Mouse (Mus musculus) neural tube, embryonic 12.5 days (tissue): ENCODE measurements around the gene Rassf2. TPM values are rescaled to one million over a fixed set of nuclear protein-coding genes. Genes with fewer than 3 reads are reported as not detected.

ENCODE experiments used
- ATAC-seq: fragments of 200-750 bp; cut with Nextera tagmentation; 2 replicates; pipeline ENCODE4 v1.8.0; 2017; ENCODE audit warnings: low read depth, mild to moderate bottlenecking, moderate TSS enrichment, moderate library complexity; ENCODE audit not compliant: low FRiP score
- H3K27ac ChIP-seq: fragments of 300-500 bp; sonication (generic); 2 replicates; pipeline ENCODE4 v1.5.1; 2016
- H3K27me3 ChIP-seq: fragments of 300-500 bp; sonication (generic); replicated peaks from 2 replicates; pipeline ENCODE4 v1.6.1; 2016; ENCODE audit warnings: mild to moderate bottlenecking
- H3K36me3 ChIP-seq: fragments of 300-500 bp; sonication (generic); 2 replicates; pipeline ENCODE4 v1.6.1; 2016; ENCODE audit warnings: mild to moderate bottlenecking
- H3K4me1 ChIP-seq: fragments of 300-500 bp; sonication (generic); 2 replicates; pipeline ENCODE4 v1.6.1; 2016
- H3K4me2 ChIP-seq: fragments of 300-500 bp; sonication (generic); replicated peaks from 2 replicates; pipeline ENCODE4 v1.6.1; 2016; ENCODE audit warnings: mild to moderate bottlenecking
- H3K4me3 ChIP-seq: fragments of 300-500 bp; sonication (generic); 2 replicates; pipeline ENCODE4 v1.5.1; 2016
- H3K9ac ChIP-seq: fragments of 300-500 bp; sonication (generic); 2 replicates; pipeline ENCODE4 v1.6.1; 2016; ENCODE audit warnings: mild to moderate bottlenecking
- H3K9me3 ChIP-seq: fragments of 300-500 bp; sonication (generic); 2 replicates; pipeline ENCODE4 v1.6.1; 2016; ENCODE audit warnings: mild to moderate bottlenecking
- WGBS: fragments of 180-500 bp; shearing (Covaris S2); methylation state at CpG from one replicate; pipeline ENCODE4 v1.1.7; 2016; 5-methylcytosine and 5-hydroxymethylcytosine counted together
- polyA plus RNA-seq: library from polyadenylated mRNA; unstranded; fragments of >200 nt; fragmentation: Nextera tagmentation; extraction: Ambion mirVana; gene quantifications from 2 replicates; pipeline ENCODE4 v1.2.1, GENCODE M21; 2016

The Rassf2 gene
- polyA plus RNA-seq, 1 experiment from 2014 or later, result 30.6 TPM

GRCm38 (mm10) chr2:131961671-131962070 is 68.4 kb downstream of the Rassf2 start:
- Histone ChIP-seq H3K9me3 (no peaks in the 10 kb centered on the region), H3K27me3 (no peaks in the 10 kb centered on the region), H3K4me3 (no peak overlapping the region), H3K36me3 (no peaks in the 10 kb centered on the region), H3K4me1 (no peaks in the 10 kb centered on the region), H3K4me2 (no peak overlapping the region), H3K9ac (no peak overlapping the region), H3K27ac (no peak overlapping the region)
- ATAC-seq, result no peak
- WGBS, result 76% methylated on average over 2 of the region's 2 CpGs

GRCm38 (mm10) chr2:131957731-131958222 is 72.3 kb downstream of the Rassf2 start:
- H3K9ac ChIP-seq, result no peak overlapping the region
- peaks cover 21% of the 10 kb centered on the region for H3K27me3 ChIP-seq
- no peak overlapping the region for H3K4me2 ChIP-seq
- no peak overlapping the region for H3K27ac ChIP-seq
- 62% methylated on average over 9 of the region's 9 CpGs for WGBS
- H3K4me3 ChIP-seq, result no peak overlapping the region
- H3K36me3 ChIP-seq, result no peaks in the 10 kb centered on the region
- H3K4me1 ChIP-seq, result peaks cover 12% of the 10 kb centered on the region
- no peak for ATAC-seq
- no peaks in the 10 kb centered on the region for H3K9me3 ChIP-seq

- ATAC-seq, result no peak
- H3K36me3 ChIP-seq, result no peaks in the 10 kb centered on the region
- H3K27me3 ChIP-seq, result peaks cover 27% of the 10 kb centered on the region
- no peak overlapping the region for H3K4me3 ChIP-seq
- H3K9me3 ChIP-seq, result no peaks in the 10 kb centered on the region
- H3K4me2 ChIP-seq, result no peak overlapping the region
- 81% methylated on average over 7 of the region's 7 CpGs for WGBS
- H3K4me1 ChIP-seq, result peaks cover 14% of the 10 kb centered on the region
- H3K27ac ChIP-seq, result no peak overlapping the region
- H3K9ac ChIP-seq, result no peak overlapping the region
Measured at GRCm38 (mm10) chr2:131956336-131957256, 73.5 kb downstream of the Rassf2 start.

- Histone ChIP-seq H3K27me3 (peaks cover 29% of the 10 kb centered on the region), H3K9ac (0 out of 2 replicates have a peak overlapping the region, but pooled peaks have one; percentile 8), H3K36me3 (no peaks in the 10 kb centered on the region), H3K9me3 (no peaks in the 10 kb centered on the region), H3K27ac (no peak overlapping the region), H3K4me2 (peak overlapping the region; percentile 65), H3K4me3 (peak overlapping the region; percentile 34), H3K4me1 (peaks cover 14% of the 10 kb centered on the region)
- WGBS, result 5% methylated on average over 17 of the region's 17 CpGs
- ATAC-seq, result peak; percentile 48
Measured at GRCm38 (mm10) chr2:131955264-131955663, 74.8 kb downstream of the Rassf2 start.

- Histone ChIP-seq H3K4me1 (peaks cover 14% of the 10 kb centered on the region), H3K27ac (no peak overlapping the region), H3K4me3 (peak overlapping the region; percentile 34), H3K36me3 (no peaks in the 10 kb centered on the region), H3K27me3 (peaks cover 29% of the 10 kb centered on the region), H3K4me2 (peak overlapping the region; percentile 65), H3K9ac (0 out of 2 replicates have a peak overlapping the region, but pooled peaks have one; percentile 8), H3K9me3 (no peaks in the 10 kb centered on the region)
- 57% methylated on average over 9 of the region's 9 CpGs for WGBS
- peak; percentile 52; the same call in 1 of the 2 replicates for ATAC-seq
Measured at GRCm38 (mm10) chr2:131954835-131955234, 75.2 kb downstream of the Rassf2 start.

GRCm38 (mm10) chr2:131953711-131954110 is 76.3 kb downstream of the Rassf2 start:
- no peak overlapping the region for H3K4me3 ChIP-seq
- H3K27me3 ChIP-seq, result peaks cover 29% of the 10 kb centered on the region
- no peaks in the 10 kb centered on the region for H3K36me3 ChIP-seq
- no peak overlapping the region for H3K27ac ChIP-seq
- no peak for ATAC-seq
- peak overlapping the region; percentile 44; the same call in 1 of the 2 replicates for H3K4me2 ChIP-seq
- 86% methylated on average over 4 of the region's 4 CpGs for WGBS
- H3K9me3 ChIP-seq, result no peaks in the 10 kb centered on the region
- no peak overlapping the region for H3K9ac ChIP-seq
- H3K4me1 ChIP-seq, result peaks cover 14% of the 10 kb centered on the region

- no peak overlapping the region for H3K27ac ChIP-seq
- H3K4me3 ChIP-seq, result no peak overlapping the region
- peaks cover 14% of the 10 kb centered on the region for H3K4me1 ChIP-seq
- H3K9me3 ChIP-seq, result no peaks in the 10 kb centered on the region
- 0 out of 2 replicates have a peak overlapping the region, but pooled peaks have one; percentile 3 for H3K9ac ChIP-seq
- H3K4me2 ChIP-seq, result peak overlapping the region; percentile 44
- H3K27me3 ChIP-seq, result peaks cover 29% of the 10 kb centered on the region
- ATAC-seq, result no peak
- 12% methylated on average over 29 of the region's 29 CpGs for WGBS
- no peaks in the 10 kb centered on the region for H3K36me3 ChIP-seq
Measured at GRCm38 (mm10) chr2:131952961-131953538, 77.0 kb downstream of the Rassf2 start.

GRCm38 (mm10) chr2:131952456-131952855 is 77.6 kb downstream of the Rassf2 start:
- no peaks in the 10 kb centered on the region for H3K36me3 ChIP-seq
- H3K4me1 ChIP-seq, result peaks cover 14% of the 10 kb centered on the region
- WGBS, result 55% methylated on average over 2 of the region's 2 CpGs
- no peak overlapping the region for H3K4me2 ChIP-seq
- H3K27ac ChIP-seq, result no peak overlapping the region
- H3K4me3 ChIP-seq, result no peak overlapping the region
- no peaks in the 10 kb centered on the region for H3K9me3 ChIP-seq
- H3K9ac ChIP-seq, result no peak overlapping the region
- peaks cover 29% of the 10 kb centered on the region for H3K27me3 ChIP-seq
- no peak for ATAC-seq

GRCm38 (mm10) chr2:131950598-131951095 is 79.4 kb downstream of the Rassf2 start, which contains the start of gene Prnd:
Gene Prnd (plus strand): TSS chr2:131950861.
- 17% methylated on average over 11 of the region's 11 CpGs for WGBS
- peaks cover 29% of the 10 kb centered on the region for H3K27me3 ChIP-seq
- 0 out of 2 replicates have a peak, but pooled peaks have one; percentile 7 for ATAC-seq
- 0 out of 2 replicates have a peak within 1 kb of the TSS, but pooled peaks have one; percentile 14 for H3K4me2 ChIP-seq
- peaks cover 14% of the 10 kb centered on the region for H3K4me1 ChIP-seq
- no peak within 1 kb of the TSS for H3K4me3 ChIP-seq
- no peaks in the 10 kb centered on the region for H3K9me3 ChIP-seq
- no peak within 1 kb of the TSS for H3K27ac ChIP-seq
- no peak within 1 kb of the TSS for H3K9ac ChIP-seq
- no peaks in the 10 kb centered on the region for H3K36me3 ChIP-seq

GRCm38 (mm10) chr2:131949767-131950597 is 80.1 kb downstream of the Rassf2 start:
- no peaks in the 10 kb centered on the region for H3K9me3 ChIP-seq
- H3K4me2 ChIP-seq, result no peak overlapping the region
- peaks cover 29% of the 10 kb centered on the region for H3K27me3 ChIP-seq
- H3K27ac ChIP-seq, result no peak overlapping the region
- peak; percentile 39; the same call in 1 of the 2 replicates for ATAC-seq
- no peak overlapping the region for H3K9ac ChIP-seq
- H3K4me1 ChIP-seq, result peaks cover 9% of the 10 kb centered on the region
- H3K36me3 ChIP-seq, result no peaks in the 10 kb centered on the region
- WGBS, result 51% methylated on average over 9 of the region's 9 CpGs
- no peak overlapping the region for H3K4me3 ChIP-seq

- Histone ChIP-seq H3K27ac (no peak overlapping the region), H3K9ac (no peak overlapping the region), H3K4me3 (no peak overlapping the region), H3K36me3 (no peaks in the 10 kb centered on the region), H3K9me3 (no peaks in the 10 kb centered on the region), H3K4me1 (peaks cover 8% of the 10 kb centered on the region), H3K4me2 (no peak overlapping the region), H3K27me3 (peaks cover 21% of the 10 kb centered on the region)
- WGBS, result 83% methylated on average over 11 of the region's 11 CpGs
- no peak for ATAC-seq
Measured at GRCm38 (mm10) chr2:131948916-131949639, 81.0 kb downstream of the Rassf2 start.
